Mouse (Mus musculus): Measurements from ENCODE around the gene Sh3bp1.

The Sh3bp1 gene

DNA sequence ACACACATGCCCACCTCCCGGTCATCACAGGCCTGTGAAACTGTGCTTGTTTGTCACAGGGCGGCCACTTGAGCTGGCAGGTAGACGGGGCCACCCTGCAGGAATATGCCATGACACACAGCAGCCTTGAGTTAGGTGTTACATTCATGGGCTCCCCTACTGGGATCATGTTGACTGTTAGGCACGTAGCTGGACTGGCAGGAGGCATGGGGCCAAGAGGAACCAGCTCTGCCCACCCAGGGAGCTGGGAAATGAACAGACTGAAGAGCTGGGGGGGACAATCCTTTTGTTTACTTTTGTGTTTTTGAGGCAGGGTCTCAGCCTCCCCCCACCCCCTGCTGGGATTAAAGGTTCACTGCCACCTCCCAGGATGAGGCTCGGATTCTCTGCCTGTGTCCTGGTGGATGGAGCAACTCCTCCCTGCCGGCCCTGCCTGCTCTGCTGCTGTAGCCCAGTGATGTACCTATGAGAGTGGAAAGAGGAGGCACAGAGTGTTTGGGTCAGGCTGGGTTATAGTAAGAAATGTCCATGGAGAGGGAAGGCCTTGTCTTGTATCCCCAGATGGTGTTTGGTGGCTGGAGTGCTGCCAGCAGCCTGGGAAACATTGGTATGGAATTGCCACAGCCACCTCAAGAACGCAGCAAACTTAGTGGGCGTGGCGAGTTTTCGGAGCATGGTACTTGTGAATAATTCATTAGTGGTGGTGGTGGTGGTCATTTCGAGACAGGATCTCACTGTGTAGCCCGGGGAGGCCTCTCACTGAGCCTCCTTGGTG is 16.7 kb downstream of the Sh3bp1 start:
- no peak for DNase-seq

DNA sequence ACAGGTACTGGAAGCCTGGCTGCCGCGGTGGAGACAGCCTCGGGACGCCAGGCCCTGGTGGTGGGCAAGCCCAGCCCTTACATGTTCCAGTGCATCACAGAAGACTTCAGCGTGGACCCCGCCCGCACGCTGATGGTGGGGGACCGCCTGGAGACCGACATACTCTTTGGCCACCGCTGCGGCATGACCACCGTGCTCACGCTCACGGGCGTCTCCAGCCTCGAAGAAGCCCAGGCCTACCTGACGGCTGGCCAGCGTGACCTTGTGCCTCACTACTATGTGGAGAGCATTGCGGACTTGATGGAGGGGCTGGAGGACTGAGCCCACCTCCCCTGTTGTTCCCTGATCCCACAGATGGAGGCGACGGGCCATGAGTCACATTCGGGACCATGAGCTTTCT is 18.6 kb downstream of the Sh3bp1 start:
- no peak for DNase-seq

DNA sequence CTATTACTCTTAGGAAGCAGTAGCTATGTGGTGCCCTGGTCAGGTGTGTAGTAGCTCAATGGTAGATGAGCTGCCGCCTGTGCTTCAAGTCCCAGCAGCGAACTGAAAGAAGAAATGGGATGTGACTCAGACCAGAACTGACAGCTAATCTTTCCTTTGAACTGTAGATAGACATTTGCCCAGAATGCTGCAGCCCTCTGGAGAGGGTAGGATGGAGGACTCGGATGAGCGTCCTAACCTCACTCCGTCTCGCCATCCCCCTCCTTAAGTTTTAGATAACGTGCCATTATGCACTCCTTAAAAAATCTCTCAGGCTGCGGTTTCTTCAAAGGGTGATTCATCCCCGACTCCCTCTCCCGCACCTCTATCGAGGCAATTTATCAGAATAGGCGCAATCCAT is 20.3 kb downstream of the Sh3bp1 start:
- no peak for DNase-seq

DNA sequence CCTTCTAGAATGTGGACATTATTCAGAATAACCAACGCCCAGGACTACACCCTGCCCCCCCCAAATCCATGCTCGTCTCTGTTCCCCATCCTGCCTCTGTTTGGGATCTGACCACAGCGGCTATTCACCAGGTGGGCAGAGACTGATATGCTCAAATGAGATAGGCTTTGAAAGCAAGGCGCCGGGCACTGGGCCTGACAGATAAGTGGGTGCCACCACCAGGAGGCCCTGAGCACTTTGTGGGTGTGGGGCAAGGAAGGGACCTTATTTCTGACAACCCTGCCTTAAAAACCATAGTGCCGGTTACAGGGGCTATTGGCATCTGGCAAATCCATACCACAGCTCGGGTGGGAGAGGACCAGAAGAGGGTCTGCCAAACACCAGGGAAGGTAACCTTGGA is 23.1 kb downstream of the Sh3bp1 start:
- DNase-seq = no peak

DNA sequence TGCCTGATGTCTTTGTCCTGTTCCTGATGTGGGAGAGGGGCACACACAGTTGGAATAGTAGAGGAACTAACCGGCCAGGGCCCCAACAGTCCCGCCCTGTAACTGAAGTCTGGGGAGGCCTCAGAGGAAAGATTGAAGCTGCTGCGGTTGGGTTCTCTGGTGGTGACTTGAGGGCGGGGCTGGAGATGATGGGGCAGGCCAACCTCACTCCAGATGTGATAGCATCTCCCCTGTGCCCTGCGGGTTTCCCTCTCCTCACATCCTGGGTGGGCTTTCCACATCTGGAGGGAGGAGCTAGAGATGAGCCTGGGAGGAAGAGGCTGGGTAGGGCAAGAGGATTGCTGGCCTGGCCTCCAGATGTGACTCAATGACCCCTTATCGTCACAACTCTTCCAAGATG is 24.0 kb downstream of the Sh3bp1 start:
- DNase-seq = no peak

DNA sequence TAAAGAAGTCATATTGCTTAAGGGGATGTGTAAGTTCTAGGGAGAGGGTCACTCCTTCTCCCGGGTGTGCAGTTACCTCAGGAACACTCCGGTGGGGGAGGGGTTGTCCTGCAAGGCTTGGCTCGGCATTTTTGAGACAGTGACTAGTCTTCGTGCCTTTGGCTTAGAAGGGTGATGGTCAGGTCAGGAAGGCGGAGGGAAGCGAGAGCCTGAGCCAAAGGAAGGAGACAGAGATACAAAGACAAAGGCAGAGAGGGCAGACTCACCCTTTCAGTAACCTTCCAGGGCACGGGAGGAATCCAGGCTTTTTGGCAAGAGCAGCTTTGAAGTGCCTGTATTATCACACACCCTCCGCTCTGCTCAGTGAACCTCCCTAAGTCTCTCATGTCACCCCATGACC is 25.6 kb downstream of the Sh3bp1 start:
- peak; percentile 54 for DNase-seq

DNA sequence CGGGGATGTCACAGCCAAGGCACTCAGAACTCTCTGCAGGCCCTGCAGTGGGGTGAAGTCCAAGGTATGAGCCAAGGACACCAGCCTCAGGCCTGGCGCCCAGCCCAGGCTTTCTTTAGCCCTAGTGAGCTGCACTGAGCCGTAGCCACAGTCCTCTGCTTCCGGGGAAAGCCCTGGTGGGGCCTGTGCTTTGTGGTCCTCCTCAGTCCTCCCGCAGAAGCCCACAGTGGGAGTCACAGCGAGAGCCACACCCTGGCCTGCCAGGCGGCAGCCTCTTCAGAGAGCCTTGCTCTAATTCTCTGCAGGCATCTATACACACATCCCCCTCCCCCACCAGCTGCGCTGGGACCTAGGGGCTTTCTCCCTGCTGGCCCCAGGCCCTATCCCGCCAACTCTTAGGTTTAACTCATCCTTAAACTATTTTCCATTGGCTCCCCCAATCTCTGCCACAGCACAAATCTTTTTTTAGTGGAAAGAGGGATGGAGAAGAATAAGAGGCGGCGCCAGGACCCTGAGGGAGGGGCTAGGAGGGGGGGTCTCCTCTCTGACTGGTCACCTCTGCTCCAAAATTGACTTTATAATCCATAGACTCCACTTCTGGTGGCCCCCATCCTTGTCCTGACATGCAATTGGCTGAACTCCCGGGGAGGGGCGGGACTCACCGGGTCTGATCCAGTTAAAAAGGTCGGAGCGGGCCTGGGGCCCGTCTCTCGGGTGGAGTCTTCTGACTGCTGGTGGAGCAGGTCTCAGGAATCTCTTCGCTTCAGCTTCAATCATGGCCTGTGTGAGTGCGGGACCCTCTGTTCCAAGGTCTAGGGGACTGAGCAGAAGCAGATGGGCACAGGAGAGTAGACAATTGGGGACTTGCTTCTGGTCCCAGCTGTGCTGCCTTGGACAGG is 26.7 kb downstream of the Sh3bp1 start, which contains the start of gene Lgals1:
Gene Lgals1, plus strand, starts transcription at position 705 of the 899 bp plus-strand sequence.
- peak; percentile 95 for DNase-seq

DNA sequence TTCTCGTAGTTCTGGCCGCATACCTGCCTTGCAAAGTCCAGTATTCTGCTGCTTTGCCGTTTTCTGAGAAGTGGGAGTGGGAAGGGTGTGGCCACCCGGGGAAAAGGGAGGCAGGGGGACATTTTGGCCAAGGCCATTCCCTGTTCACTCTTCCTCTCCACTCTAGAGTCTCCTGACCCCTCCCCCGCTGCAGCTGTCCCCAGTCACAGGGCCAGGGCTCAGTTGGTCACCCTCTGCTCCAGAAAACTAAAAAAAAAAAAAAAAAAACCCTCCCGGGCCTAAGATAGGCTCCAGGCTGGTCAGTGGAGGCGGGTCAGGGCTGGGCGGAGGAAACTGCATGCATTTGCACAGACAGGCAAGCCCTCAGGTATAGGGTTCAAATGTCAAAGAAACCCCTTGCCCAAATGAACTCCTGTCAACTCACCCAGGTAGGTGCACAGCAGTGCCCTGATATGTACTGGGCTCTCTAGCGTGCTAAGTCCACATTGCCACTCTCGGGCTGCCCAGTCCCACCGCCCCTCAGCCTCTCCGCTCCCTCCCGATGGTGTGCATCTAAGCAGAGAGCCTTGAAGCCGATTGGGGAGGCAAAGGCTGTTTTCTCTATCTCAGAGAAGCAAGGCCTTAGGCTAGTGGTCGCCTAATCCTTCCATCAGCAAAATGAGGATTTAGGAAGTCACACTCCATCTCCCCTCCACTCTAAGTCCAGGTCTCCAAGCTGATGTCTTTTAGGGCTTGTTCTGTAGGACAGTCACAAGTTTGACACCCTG is 27.6 kb downstream of the Sh3bp1 start:
- DNase-seq = peak; percentile 33

DNA sequence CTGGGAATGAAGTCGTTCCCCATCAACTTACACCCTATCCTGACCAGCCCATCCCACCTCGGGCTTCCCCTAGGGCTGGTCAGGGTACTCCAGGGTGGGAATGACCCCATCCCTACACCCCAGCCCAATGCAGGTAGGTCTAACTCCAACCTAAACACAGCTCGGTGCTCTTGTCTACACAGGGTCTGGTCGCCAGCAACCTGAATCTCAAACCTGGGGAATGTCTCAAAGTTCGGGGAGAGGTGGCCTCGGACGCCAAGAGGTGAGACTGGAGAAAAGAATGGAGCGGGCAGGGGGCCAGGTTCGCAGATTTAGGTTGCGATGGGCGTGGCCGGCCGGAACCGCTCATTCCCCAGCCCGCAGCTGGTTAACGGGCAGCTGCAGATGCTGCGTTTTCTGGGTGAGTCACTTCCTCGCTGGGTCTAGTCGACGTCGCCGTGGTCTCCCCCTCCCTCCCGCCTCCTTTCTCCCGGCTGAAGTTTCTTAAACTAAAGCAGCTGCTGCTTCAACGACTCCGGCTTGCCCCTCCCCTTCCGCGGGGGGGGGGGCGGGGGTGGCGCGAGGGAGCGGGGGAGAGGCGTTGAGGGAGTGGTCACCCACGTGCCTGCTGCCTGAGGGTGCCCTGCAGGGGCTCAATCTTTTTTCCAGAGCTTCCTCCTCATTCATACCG is 28.4 kb downstream of the Sh3bp1 start:
- DNase-seq = peak; percentile 74

DNA sequence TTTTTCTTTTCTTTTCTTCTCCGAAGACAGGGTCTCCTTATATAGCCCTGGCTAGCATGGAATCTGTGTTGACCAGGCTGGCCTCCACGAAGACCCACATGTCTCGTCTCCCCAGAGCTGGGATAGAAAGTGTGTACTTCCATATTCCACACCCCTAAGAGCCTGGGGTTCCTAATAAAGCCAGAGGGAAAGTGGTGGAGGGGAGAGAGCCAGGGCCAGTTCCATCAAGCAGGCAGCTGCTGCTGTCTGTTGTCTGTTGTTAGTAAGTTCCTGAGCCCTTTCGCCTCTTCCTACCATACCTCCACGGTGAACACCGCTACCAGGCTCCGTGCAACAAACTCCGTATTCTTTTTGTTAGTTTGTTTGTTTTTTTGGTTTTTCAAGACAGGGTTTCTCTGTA is 29.0 kb downstream of the Sh3bp1 start:
- no peak for DNase-seq

DNA sequence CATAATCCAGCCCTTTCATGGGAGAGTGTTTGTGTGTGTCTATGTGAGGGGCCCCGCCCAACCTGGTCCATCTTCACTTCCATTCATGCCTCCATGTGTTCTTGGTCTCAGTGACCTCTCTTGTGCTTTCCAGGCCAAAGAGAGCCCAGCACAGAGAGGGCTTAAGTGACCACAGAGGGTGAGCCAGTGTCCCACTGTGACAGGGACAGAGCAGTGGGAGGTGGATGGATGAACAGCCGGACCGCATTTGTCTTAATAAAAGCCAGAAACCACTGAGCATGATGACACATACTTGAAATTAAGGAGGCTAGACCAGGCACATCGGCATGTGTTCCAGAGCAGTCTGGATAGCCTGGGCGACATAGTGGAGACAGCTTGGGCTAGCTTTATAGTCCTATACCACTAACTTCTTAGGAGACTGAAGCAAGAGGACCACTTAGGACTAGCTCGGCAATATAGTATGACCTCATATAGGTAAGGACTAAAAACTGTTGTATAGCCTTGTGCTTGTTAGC is 30.7 kb downstream of the Sh3bp1 start:
- DNase-seq = no peak

DNA sequence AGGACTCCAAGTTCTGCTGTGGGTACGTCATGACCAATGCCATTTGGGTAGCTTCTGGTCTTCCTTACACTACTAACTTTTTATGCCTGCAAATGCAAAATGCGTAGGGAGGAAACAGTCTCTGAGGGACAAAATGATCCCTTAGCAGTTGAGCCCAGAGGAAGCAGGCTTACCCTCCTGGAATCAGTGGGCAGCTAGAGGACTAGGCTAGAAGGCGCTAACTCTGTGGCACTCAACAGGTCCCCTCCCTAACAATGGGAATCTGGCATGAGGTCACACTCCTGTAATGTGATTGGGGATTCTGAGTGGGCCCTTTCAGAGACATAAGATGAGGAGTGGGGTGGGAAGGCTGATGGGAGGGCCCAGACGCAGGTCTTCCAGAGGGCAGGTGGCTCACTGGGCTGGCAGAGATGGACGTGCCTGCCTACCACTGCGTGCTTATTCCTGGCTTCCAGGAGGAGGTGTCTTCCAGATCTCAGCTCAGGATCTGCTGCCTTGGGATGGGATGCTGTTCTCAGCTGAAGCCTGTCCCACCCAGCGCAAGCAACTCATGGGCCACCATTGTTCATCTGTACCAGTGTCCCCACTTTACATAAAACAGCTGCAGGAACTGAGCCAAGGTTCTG is 31.3 kb downstream of the Sh3bp1 start:
- no peak for DNase-seq

DNA sequence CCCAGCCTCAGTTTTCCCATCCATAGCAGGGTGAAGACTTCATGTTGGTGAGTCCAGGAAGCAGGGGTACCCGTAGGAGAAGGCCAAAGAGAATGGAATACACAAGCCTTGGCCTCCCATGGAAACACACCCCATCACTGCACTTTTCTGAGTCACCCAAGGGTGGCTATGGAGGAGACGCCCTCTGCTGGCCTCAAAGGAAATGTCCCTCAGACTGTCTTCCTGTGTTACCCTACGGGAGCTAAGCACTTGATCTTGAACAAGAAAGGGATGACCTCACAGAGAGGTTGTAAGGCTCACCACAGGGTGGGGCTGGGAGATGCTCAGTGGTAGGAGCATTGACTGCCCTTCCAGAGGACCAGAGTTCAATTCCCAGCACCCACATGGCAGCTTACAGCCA is 32.0 kb downstream of the Sh3bp1 start:
- peak; percentile 37 for DNase-seq

DNA sequence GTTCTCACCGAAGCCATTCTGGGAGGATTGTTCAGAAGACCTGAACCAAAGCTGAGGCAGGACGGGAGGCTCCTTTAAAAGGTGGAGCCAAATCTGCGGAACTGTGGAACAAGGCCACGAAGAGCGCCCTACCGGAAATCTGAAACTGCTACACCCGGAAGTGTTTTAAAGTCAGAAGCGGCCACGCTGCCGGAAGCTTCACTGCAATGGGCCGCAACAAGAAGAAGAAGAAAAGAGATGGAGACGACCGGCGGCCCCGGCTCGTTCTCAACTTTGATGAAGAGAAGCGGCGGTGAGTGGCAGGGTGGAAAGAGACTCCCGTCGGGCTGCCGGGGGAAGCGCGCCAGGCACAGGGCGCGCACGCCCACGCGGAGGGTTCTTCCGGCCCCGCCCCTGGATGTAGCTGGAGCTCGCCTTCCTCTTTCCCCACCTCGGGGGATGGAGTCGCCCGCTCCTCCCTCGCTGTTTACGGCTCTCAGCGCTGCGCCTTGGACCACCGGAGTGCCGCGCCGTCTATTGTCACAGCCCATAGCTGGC is 35.3 kb downstream of the Sh3bp1 start, which contains the start of gene Nol12:
Gene Nol12, plus strand, starts transcription at position 150 of the 537 bp plus-strand sequence.
- peak; percentile 80 for DNase-seq

DNA sequence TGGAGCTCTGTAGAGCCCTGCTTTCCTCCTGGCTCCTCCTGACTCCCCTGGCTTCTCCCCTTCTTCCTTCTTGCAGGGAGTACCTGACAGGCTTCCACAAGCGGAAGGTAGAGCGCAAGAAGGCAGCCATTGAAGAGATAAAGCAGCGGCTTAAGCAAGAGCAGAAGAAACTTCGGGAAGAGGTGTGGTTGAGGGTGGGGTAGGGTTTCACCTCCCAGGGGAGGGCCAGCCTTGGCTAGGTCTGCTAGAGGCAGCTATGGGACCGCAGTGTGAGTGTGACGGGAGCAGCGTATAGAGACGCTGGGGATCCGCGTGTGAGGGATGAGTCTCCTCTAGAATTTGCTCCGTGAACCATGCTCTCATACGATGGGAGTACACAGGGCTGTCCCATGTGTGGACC is 36.8 kb downstream of the Sh3bp1 start:
- no peak for DNase-seq

DNA sequence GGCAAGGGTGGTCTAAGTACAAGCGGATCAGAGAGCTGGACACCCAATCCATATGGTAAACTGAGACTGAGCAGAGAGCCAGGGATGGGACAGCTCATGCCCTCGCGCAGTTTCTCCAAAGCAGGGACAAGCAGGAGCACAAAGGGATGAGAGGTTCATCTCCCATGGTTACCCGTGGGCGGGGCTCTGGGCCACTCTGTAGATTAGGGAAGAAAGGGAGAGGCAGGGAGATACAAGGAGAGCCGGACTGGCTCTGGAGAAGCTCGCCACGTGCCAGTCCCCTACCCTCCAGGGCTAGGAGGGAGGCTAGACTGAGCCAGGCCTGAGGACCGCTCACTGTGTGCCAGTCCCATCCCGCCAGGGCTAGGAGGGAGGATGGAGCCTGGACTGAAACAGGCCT is 37.7 kb downstream of the Sh3bp1 start:
- no peak for DNase-seq

DNA sequence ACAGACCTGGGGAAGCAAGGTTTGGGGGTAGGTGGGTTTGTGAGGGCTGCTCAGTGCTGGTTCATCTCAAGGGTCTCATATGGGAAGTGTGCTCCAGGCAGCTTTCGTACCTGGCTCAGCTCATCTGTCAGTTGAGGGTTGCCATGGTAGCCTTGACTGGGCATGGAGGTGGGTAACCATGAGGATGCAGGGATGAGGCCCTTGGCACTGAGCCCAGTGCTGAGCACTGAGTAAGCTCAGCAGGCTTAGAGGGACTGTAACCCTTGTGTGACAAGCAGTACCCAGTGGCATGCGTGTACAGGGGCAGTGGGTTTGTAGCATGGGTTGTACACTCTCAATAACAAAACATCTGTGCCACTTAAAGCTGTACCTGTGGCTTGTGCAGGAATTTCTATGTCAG is 38.4 kb downstream of the Sh3bp1 start:
- no peak for DNase-seq

DNA sequence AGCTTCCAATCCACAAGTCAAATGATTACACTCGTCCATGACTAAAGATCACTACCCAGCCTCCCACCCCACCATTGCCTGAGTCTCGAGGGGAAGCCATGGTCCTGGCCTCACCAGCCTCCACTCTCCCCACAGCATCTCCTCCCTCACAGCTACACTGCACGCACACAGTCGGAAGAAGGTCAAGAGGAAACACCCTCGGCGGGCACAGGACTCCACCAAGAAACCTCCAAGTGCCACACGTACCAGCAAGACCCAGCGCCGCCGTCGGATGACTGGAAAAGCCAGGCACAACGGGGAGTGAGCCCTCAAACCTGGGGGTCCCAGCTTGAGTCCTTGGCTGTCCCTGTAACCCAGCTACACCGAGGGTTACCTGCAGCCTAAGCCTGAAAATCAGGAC is 40.8 kb downstream of the Sh3bp1 start:
- DNase-seq = no peak

DNA sequence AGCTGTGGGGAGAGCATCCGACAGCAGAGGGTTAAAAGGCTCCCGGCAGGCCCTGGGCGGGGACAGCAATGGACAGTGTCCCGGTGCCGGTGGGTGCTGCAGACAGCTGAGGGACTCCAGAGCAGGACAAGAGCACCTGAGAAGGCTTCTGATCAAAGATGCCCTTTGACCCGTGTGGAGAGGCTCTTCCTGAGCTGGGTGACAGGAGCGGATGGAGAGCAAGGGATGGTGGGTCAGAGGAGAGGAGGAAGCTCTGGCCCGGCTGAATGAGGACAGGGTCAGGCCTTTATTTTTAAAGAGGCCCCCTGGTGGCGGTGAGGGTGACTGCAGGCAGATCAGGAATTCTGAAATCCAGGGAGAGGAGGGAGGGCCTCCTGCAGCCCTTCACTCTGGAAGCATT is 43.1 kb downstream of the Sh3bp1 start:
- peak; percentile 67 for DNase-seq

DNA sequence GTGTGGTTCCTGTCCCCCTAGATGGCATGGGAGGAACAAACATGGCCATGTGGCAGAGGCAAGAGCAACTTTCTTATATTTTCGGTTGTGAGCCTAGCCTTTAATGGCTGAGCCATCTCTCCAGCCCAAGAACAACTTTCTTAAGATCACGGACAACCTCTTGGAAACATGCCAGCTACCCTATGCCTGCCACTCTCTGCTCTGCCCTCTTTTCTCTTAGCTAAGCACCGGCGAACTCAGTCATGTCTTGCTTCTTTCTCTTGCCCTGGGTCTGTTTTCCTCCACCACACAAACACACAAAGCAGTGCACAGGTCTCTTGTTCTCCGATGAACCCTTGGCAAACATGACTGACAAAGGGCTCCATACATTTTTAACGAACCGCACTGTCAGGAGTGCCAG is 46.7 kb downstream of the Sh3bp1 start:
- no peak for DNase-seq

DNA sequence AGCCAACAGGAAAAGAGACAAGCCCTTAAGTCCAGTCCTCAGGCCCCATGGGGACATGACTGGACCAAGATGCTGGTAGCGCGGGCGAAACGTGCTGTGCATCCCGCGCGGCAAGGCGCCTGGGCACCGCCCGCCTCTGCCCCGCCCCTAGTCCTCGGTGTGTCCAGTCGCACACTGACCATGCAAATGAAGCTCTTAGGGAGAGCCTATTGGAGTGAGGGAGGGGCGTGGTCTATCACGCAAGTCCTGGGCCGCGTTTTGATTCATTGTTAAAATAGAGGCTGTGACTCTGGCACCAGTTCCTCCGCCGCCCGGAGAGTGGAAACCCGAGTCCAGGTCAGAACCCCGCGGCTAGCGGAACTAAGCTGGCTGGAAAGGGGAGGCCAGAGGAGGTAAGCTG is 48.1 kb downstream of the Sh3bp1 start, which contains the start of gene Triobp:
Gene Triobp, plus strand, starts transcription at position 68 of the 400 bp plus-strand sequence.
- peak; percentile 88 for DNase-seq
